Mouse (Mus musculus) brain, adult 2 months (tissue): ENCODE data around the gene Tmem139.
A peak's percentile ranks its signal among the peaks of the same experiment; 100 is the strongest.

Source experiments
- DNase-seq: peaks from one replicate; pipeline ENCODE4 v3.0.0; 2011; ENCODE audit warnings: low read depth, low spot score

Tmem139 gene

GRCm38 (mm10) chr6:42261524-42262170 lies at the start of gene Tmem139:
Tmem139 (plus strand) TSS chr6:42261970.
- DNase-seq: no peak

- DNase-seq: no peak
These were observed 46.7 kb upstream of the Tmem139 start, which contains the start of gene Tas2r144 for GRCm38 (mm10) chr6:42215028-42215427. Tas2r144 (plus strand) TSS chr6:42215328.

DNA sequence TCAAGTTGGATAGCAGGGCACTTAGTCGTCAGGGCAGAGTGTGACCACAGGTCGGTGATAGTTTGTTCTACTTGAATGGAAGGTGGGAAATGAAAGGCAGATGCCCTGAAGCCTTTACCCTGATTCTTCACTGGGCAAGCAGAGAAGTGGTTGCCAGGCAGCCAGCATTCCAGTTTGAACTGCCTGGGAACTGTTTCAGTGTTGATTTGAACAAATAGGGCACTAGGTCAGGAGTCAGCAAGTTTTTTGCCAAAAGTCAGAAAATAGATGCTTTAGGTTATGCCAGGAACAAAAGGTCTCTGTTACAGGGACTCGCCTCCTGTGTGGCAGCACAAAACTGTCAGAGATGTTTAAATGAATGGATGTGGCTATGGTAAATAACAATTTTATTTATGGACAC lies 39.5 kb upstream of the Tmem139 start:
- peak; percentile 19 for DNase-seq

DNA sequence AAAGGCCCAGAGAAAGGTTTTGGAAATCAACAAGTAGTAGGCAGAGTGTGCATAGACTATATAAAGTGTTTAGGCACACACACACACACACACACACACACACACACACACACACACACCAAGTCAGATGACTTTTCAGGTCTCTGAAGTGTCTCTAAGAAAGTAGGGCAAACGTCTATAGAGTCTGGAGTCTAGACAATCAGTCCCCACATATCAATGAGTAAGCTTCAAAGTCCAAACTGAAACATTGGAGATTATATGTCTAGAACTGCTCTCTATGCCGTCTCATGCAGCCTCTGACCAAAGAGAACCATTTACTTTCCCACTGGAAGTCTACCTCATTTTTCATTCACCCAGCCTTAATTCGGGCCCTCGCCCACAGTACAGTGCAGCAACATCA lies 36.7 kb upstream of the Tmem139 start:
- no peak for DNase-seq

- peak; percentile 88 for DNase-seq
These were observed 34.3 kb upstream of the Tmem139 start for GRCm38 (mm10) chr6:42227240-42228101.

- no peak for DNase-seq
These were observed 32.2 kb upstream of the Tmem139 start for GRCm38 (mm10) chr6:42229610-42230009.

GRCm38 (mm10) chr6:42231191-42231590 lies 30.6 kb upstream of the Tmem139 start:
- DNase-seq: peak; percentile 79

DNA sequence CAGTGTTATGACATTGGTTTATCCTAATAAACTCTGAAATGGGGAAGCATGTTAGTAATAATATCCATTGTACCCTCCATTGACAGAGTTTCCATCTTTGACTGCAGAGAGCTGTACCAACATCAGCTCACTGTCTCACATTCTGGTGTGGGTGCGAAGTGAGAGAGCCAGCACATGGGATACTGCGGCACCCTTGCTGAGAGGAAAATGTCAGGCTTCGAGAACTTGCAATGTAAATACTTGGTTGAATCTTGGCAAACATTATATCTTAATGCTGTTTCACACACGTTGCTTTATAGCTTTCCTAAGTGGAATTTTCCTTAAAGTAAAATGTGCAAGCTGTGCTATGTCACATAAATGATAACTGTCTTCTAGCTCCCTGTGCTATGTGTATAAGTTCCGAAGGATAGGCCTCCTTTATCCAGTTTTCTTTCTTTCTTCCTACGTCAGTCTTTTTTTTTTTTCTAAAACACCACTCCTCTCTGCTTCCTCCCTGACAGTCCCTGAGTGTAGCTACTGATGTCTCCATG lies 24.4 kb upstream of the Tmem139 start:
- DNase-seq: peak; percentile 77

GRCm38 (mm10) chr6:42241311-42242045 lies 20.3 kb upstream of the Tmem139 start:
- peak; percentile 68 for DNase-seq

DNA sequence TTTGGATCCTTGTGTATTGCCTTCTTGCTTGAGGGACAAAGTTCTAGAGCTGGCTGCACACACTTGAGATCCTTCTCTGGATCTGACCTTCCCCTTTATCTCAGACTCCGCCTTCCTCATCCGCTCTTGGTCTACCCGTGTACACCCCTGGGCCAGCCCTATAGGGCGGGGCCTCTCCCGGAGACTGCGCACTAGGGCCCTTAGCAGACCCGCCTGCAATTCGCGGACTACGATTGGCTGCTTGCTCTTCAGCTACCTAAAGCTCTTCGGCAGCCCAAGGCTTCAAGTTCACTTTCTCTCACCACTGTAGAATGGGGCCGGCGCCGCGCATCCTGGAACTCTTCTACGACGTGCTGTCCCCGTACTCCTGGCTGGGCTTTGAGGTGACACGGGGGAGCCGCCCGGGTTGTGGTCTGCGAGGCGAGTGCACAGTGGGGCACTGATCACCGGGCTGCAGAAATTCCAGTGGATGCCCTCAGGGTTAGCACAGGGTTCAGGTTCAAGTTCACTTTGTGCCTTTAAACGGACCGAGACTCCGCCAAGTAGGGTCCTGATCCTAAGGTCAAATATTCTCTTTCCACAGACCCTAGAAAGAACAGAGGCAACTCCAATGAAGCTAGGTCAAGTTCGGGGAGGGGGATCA lies 15.9 kb upstream of the Tmem139 start, which contains the start of gene Gstk1:
Gene Gstk1 (plus strand): TSS at position 225 of the 643 bp plus-strand sequence.
- peak; percentile 93 for DNase-seq

DNA sequence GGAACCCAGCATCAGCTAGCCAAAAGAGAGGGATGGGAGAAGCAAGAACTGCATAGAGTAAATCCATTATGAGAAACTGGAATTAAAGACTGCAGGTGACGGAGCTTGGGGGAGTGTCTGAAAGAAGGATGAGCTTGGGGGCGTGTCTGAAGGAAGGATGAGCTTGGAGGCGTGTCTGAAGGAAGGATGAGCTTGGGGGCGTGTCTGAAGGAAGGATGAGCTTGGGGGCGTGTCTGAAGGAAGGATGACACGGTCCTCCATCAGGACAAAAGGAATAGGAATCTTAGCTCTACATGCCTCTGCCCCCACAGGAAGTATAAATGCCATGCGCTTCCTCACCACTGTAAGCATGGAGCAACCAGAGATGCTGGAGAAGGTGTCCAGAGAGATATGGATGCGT lies 14.6 kb upstream of the Tmem139 start:
- DNase-seq: no peak

GRCm38 (mm10) chr6:42247981-42248380 lies 13.8 kb upstream of the Tmem139 start:
- DNase-seq: no peak

- no peak for DNase-seq
These were observed 10.0 kb upstream of the Tmem139 start for GRCm38 (mm10) chr6:42251791-42252190.

DNA sequence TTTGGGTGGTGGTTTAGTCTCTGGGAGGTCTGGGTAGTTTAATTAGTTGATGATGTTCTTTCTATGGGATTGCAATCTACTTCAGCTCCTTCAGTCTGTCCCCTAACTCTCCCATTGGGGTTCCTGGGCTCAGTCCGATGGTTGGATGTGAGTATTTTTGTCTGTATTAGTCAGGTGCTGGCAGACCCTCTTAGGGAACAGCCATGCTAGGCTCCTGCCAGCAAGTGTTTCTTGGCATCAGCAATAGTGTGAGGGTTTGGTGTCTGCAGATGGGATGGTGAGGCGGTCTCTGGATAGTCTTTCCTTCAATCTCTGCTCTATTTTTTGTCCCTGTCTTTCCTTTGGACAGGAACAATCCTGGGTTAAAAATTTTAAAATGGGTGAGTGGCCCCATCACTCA lies 8.7 kb upstream of the Tmem139 start:
- peak; percentile 30 for DNase-seq

- peak; percentile 79 for DNase-seq
These were observed 4.4 kb upstream of the Tmem139 start for GRCm38 (mm10) chr6:42257303-42257863.

- DNase-seq: no peak
These were observed 1.3 kb upstream of the Tmem139 start for GRCm38 (mm10) chr6:42260430-42260829.

DNA sequence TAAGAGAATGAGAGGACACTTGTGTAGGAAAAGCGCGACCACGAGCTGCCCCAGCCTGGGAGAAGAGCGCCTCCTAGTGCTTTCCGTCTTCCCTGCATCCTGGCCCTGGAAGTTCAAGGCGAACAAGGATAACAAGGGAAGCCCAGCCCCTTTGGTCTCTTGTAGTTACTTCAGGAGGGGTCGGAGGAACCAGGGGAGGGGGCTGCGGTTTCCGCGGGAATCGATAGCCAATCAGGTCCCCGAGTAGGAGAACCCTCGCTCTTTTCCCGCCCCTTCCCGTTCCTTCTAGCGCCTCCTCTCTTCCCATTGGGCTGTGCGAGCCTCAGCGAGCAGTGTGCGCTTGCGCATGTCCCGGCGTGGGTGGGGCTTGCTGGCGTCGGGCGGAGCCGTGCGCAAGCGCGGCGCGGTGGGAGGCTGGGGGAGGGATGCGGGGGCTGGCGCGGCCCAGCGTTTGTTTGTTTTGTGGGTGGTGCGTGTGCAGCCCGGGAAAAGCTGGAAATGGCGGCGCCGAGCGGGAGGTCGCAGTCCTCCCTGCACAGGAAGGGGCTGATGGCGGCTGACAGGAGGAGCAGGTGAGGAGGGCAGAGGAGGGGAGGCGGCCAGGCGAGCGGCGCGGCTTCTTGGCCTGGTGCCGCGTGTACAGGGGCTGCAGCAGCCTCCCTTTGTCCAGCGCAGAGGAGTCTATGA lies 3.0 kb downstream of the Tmem139 start, which contains the start of gene Casp2:
Gene Casp2 (plus strand): TSS at position 360 of the 687 bp plus-strand sequence.
- DNase-seq: peak; percentile 100

- DNase-seq: peak; percentile 16
These were observed 3.9 kb downstream of the Tmem139 start for GRCm38 (mm10) chr6:42265391-42266330.

DNA sequence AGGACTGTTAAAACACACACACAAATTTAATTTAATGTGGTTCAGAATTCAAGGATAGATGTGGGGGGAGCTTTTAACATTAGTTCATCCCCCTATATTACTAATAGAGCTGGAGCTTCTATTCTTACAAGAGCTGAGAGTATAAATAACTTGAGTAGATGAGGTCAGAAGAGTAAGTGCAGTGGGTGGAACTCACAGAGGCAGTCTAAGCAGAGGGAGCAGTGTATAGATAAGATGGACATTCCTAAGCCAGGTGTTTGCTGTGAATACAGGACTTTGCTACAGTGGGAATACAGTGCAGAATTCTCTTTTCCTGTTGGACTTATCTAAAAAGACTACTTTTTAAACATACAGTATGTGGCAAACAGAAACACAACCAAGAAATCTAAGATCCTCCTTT lies 9.0 kb downstream of the Tmem139 start:
- no peak for DNase-seq
